Mouse (Mus musculus) left cerebral cortex, postnatal 4 days (tissue): ENCODE measurements around the gene Rasa2. TPM values are rescaled to one million over a fixed set of nuclear protein-coding genes. Genes with fewer than 3 reads are reported as not detected.
A peak's percentile ranks its signal among the peaks of the same experiment; 100 is the strongest.
"Not testable (repeated sequence)": the region's sequence is repeated elsewhere in the genome, so short reads cannot be mapped to it uniquely, and the experiment has no call there.

Experiments
- DNase-seq: peaks from one replicate; pipeline ENCODE4 v3.0.0-alpha.2; 2022
- intact Hi-C: fragments of 180-260 bp; cut with DNase I; formaldehyde crosslinking; loops from one replicate; pipeline ENCODE4 v1.15.1; 2025
- total RNA-seq, 2 experiments: library from RNA; stranded (reverse); gene quantifications; 2 replicates each; pipeline ENCODE4 v1.2.3; 2021

The Rasa2 gene
- total RNA-seq, 2 experiments from 2014 or later: 28.8 to 30.4 TPM

GRCm38 (mm10) chr9:96644002-96644401 lies 12.6 kb upstream of the Rasa2 start:
- intact Hi-C loops: not testable (repeated sequence)

GRCm38 (mm10) chr9:96639451-96639850 lies 8.0 kb upstream of the Rasa2 start:
- peak; percentile 70 for DNase-seq
- intact Hi-C loops: no loop called here

More at GRCm38 (mm10) chr9:96644002-96644401, 12.6 kb upstream of the Rasa2 start:
- not testable (repeated sequence) for DNase-seq

GRCm38 (mm10) chr9:96638508-96638907 lies 7.1 kb upstream of the Rasa2 start:
- no peak for DNase-seq
- intact Hi-C loops: no loop called here

- intact Hi-C loops: no loop called here
- no peak for DNase-seq
Observed at GRCm38 (mm10) chr9:96637157-96637548, 5.7 kb upstream of the Rasa2 start.

GRCm38 (mm10) chr9:96636423-96637156 lies 5.2 kb upstream of the Rasa2 start:
- no peak for DNase-seq
- intact Hi-C loops: no loop called here

GRCm38 (mm10) chr9:96635899-96636298 lies 4.5 kb upstream of the Rasa2 start:
- intact Hi-C loops: no loop called here
- DNase-seq: no peak

- intact Hi-C loops: no loop called here
- no peak for DNase-seq
Observed at GRCm38 (mm10) chr9:96635176-96635575, 3.8 kb upstream of the Rasa2 start.

- no peak for DNase-seq
- intact Hi-C loops: no loop called here
Observed at GRCm38 (mm10) chr9:96633771-96634170, 2.4 kb upstream of the Rasa2 start.

GRCm38 (mm10) chr9:96632756-96633155 lies 1.3 kb upstream of the Rasa2 start:
- intact Hi-C loops: no loop called here
- no peak for DNase-seq

- DNase-seq: peak; percentile 21
- intact Hi-C loops: no loop called here
Observed at GRCm38 (mm10) chr9:96632073-96632690, 765 bp upstream of the Rasa2 start.

- intact Hi-C loops: no loop called here
- DNase-seq: peak; percentile 37
Observed at GRCm38 (mm10) chr9:96630571-96631388, 637 bp downstream of the Rasa2 start.

GRCm38 (mm10) chr9:96629151-96629550 lies 2.3 kb downstream of the Rasa2 start:
- DNase-seq: no peak
- intact Hi-C loops: no loop called here

GRCm38 (mm10) chr9:96627557-96628085 lies 3.8 kb downstream of the Rasa2 start:
- intact Hi-C loops: no loop called here
- no peak for DNase-seq

GRCm38 (mm10) chr9:96627042-96627441 lies 4.4 kb downstream of the Rasa2 start:
- intact Hi-C loops: no loop called here

GRCm38 (mm10) chr9:96618448-96619176 lies 12.8 kb downstream of the Rasa2 start:
- DNase-seq: no peak
- intact Hi-C loops: no loop called here

More at GRCm38 (mm10) chr9:96627042-96627441, 4.4 kb downstream of the Rasa2 start:
- DNase-seq: no peak

- intact Hi-C loops: no loop called here
Observed at GRCm38 (mm10) chr9:96612297-96612696, 19.1 kb downstream of the Rasa2 start.

GRCm38 (mm10) chr9:96611693-96612293 lies 19.6 kb downstream of the Rasa2 start:
- no peak for DNase-seq
- intact Hi-C loops: no loop called here

More at GRCm38 (mm10) chr9:96612297-96612696, 19.1 kb downstream of the Rasa2 start:
- no peak for DNase-seq

- intact Hi-C loops: no loop called here
- no peak for DNase-seq
Observed at GRCm38 (mm10) chr9:96610813-96611212, 20.6 kb downstream of the Rasa2 start.

GRCm38 (mm10) chr9:96603416-96603815 lies 28.0 kb downstream of the Rasa2 start:
- DNase-seq: no peak
- intact Hi-C loops: no loop called here

- DNase-seq: no peak
- intact Hi-C loops: no loop called here
Observed at GRCm38 (mm10) chr9:96597899-96598298, 33.5 kb downstream of the Rasa2 start.
